Mouse (Mus musculus) myocyte (in vitro differentiated cells): Measurements from ENCODE around the gene Rnf224.

Experiments
- MYOG ChIP-seq, 3 experiments: IDR thresholded peaks; one replicate each; pipeline ENCODE4 v1.6.1; 2011; ENCODE audit warnings: control low read depth in 2 of 3, low read depth in 2 of 3, mild to moderate bottlenecking in 2 of 3; ENCODE audit not compliant: insufficient read length in 2 of 3, control insufficient read depth in 1 of 3, insufficient read depth in 1 of 3
- POLR2A ChIP-seq: IDR thresholded peaks from one replicate; pipeline ENCODE4 v1.6.1; 2011; ENCODE audit warnings: low read depth, mild to moderate bottlenecking, control low read depth, moderate library complexity; ENCODE audit not compliant: insufficient read length
- USF1 ChIP-seq: IDR thresholded peaks from one replicate; pipeline ENCODE4 v1.6.1; 2011; ENCODE audit warnings: low read depth, mild to moderate bottlenecking, control low read depth, moderate library complexity

DNA sequence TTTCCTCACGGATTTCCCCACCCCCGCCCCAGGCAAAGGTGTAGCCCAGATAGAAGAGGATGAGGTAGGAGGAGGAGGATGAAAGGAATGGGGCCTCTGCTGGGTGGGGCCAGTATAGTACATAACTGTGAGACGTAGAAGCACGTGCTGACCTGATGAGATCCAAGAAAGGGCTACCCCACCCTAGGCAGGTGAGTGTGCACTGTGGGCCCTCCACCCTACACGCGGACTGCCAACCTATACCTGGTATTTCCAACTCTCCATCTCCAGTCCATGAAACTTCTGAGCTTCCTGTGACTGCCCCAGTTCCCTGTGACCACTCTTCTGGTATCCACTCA, 4.8 kb upstream of the Rnf224 start:
- TF ChIP-seq MYOG (IDR thresholded peaks at IDR 0.05; ENCODE audit: control insufficient read depth in 1 of 3, insufficient read depth in 1 of 3, insufficient read length in 2 of 3, low read depth in 2 of 3) (no peak), POLR2A (no peak), USF1 (no peak)
